Mouse (Mus musculus) left cerebral cortex, adult 11 months (tissue): ENCODE data around the gene Frem2.

ENCODE experiments used
- DNase-seq: peaks from one replicate; pipeline ENCODE4 v3.0.0; 2022; ENCODE audit warnings: low spot score

Frem2 gene

DNA sequence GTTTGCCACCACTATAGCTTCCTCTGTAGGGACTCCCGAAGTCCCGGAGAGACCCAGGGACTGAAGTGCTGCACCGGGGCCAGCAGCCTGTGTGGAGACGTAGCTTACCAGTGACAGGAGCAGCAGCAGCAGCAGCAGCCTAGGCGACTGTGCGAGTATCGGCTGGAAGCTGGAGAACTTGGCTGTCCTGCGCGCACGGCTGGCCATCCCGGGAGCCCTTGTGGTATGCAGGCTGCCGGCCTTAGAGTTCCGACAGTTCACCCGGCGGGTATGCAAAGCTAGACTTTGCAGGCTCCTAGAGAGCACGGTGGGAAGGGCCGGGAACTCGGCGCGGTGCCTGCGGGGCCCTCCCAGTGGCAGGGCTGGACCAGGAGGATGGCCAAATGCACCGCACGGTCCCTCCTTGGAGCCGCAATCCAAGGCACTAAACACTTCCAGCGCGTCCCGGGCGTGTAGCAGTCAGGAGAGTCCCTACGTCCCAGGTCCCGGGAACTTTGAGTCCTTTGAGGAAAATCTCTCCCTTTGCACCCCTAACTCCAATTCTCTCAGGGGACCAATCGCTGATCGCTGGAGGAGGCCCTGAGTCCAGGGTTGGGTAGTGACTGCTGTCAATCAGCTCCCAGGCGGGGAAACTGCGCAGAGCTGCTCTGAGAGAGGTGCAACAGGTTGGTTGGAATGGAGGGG lies at the start of gene Frem2:
TSS of gene Frem2 (minus strand) at position 478 of the 684 bp plus-strand sequence.
- DNase-seq: no peak

GRCm38 (mm10) chr3:53705992-53706495 lies 48.9 kb upstream of the Frem2 start:
- no peak for DNase-seq

- DNase-seq: no peak
Measured at GRCm38 (mm10) chr3:53703126-53703505, 46.0 kb upstream of the Frem2 start.

- no peak for DNase-seq
Measured at GRCm38 (mm10) chr3:53702421-53703125, 45.4 kb upstream of the Frem2 start.

DNA sequence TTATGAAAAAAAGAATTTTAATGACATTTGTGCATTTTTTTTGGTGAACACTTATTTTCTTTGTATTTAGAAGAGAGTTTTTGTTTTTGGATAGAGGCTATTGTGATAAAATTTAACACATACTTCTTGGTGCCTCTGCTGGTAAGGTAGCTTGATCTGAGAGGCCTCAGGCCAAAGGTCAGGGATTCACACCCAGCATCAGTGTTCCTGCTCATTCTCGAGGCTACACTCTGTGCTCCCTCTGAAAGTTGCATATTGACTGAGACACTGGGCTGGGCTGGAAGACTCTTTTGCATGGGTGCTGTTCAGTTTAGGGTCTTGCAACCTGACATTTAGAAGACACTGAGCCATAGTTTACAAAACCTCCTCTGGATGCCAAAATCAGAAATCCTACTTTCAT lies 44.8 kb upstream of the Frem2 start:
- DNase-seq: no peak

- DNase-seq: no peak
Measured at GRCm38 (mm10) chr3:53687776-53688175, 30.6 kb upstream of the Frem2 start.

- no peak for DNase-seq
Measured at GRCm38 (mm10) chr3:53682244-53682643, 25.1 kb upstream of the Frem2 start.

GRCm38 (mm10) chr3:53680816-53681215 lies 23.7 kb upstream of the Frem2 start:
- DNase-seq: no peak

DNA sequence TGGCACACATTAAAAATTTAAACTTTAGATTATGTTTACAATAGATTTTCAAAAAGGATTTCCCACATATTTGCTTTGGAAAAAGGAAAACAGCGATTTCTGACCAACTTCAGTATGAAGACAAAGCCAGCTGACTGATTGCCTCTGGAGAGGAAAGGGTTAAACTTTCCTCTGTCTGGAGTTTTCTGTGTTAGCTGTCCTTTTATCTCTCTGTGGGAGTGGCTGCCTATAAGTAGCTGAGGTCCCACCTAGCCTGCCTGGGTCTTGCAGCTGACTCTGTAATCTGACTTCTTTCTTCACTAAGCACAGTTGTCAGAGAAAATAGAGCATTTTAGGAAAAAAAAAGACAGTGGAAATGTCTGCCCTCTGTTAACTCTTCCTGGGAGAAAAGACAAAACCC lies 17.1 kb upstream of the Frem2 start:
- DNase-seq: no peak

GRCm38 (mm10) chr3:53669736-53670135 lies 12.6 kb upstream of the Frem2 start:
- DNase-seq: no peak

DNA sequence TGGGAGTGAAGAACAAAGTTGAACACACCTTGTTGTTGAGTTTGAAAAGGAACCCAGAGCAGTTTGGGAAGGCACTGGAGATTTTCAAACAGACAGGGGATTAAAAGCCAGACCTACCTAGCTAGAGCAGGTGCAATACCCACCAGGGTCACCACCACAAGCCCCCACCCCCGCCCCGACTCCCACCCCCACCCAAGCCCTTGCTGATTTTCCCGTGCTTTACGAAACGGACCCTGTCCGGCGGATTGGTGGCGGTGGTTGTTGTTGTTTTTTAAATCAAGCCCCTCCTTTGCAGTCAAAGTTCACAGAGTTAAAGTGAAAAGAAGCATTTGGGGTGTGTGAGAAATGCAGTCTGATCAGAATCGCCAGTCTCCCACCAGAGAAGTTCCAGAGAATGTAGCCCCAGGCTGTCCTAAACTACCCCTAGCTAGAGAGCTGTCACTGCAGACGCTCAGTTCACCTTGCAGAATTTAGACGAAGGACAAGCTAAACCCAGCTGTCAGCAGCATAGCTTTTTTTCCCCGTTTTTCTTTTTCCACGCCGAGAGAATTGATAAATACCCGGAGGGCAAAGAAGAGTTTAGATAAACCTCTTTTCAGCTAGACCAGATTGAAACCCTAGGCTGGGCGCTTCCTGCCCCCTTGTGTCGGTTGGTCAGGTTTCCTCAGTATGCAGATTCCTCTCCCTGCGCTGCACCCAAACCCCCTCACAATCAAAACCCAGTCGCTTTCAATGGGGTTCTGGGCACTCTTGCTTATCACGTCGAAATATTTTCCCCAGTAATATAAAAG lies 784 bp upstream of the Frem2 start:
- no peak for DNase-seq

GRCm38 (mm10) chr3:53656328-53656877 lies 752 bp downstream of the Frem2 start:
- no peak for DNase-seq

- DNase-seq: no peak
Measured at GRCm38 (mm10) chr3:53655343-53655742, 1.8 kb downstream of the Frem2 start.

- no peak for DNase-seq
Measured at GRCm38 (mm10) chr3:53650003-53650748, 7.0 kb downstream of the Frem2 start.

- DNase-seq: no peak
Measured at GRCm38 (mm10) chr3:53649425-53649824, 7.7 kb downstream of the Frem2 start.

- no peak for DNase-seq
Measured at GRCm38 (mm10) chr3:53648902-53649301, 8.3 kb downstream of the Frem2 start.

GRCm38 (mm10) chr3:53635948-53636347 lies 21.2 kb downstream of the Frem2 start:
- DNase-seq: no peak

DNA sequence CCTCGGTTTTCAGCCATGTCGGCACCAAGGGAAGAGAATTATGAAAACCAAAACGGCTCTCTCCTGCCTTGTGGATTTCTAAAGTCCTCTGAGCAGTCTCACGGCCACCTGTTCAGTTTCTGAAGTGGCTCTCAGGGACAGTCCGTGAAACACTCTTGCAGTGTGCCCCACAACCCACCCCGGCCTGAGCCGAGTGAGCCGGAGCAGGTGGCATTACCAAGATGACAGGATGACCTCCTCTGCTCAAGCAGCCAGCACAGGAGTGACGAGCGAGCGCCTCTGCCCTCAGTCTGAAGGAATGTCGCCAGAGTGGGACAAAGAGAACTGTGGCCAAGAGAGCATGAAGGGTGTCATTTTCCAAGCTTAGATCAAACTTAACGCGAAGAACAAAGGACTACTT lies 26.0 kb downstream of the Frem2 start:
- no peak for DNase-seq

GRCm38 (mm10) chr3:53630630-53631029 lies 26.5 kb downstream of the Frem2 start:
- no peak for DNase-seq

DNA sequence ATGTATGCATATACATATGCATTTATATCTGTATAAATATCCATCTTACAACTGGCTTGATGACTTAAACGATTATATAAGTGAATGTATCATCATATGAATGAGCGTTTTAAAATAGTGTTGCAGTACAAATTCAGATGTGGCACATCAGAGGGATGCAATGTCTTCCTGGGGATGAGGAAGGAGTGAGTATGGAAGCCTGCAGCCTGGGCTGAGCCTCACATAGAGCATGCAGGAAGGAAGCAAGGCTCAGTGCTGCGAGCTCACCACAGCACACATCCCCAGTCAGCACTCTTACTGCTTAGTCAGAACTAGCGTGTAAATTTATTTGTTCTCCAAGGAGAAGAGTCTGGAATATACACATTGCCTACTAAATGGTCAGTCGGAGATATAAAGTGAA lies 27.2 kb downstream of the Frem2 start:
- DNase-seq: no peak

DNA sequence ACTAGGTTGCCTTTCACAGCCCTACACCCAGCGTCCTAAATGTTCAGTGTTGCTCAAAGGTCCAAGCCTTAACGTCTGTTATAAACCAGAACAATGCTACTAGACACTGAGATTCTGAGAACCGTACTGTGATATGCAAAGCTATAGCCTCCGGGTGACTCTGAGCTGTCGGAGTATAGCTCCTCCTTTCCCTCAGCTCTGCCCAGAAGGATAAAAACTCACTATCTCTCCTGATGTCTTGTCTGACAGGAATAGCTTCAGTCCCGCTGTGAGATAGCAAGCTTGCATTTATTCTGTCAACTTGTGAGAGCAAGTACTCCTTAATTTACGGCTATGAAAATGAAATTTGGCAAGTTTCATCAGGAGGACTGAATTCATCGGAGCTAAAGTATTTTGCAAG lies 33.9 kb downstream of the Frem2 start:
- DNase-seq: no peak

- DNase-seq: no peak
Measured at GRCm38 (mm10) chr3:53620978-53621377, 36.2 kb downstream of the Frem2 start.
